Mouse (Mus musculus) right cerebral cortex, postnatal 36 days (tissue): Measurements from ENCODE around the gene Apobec3.
"Not testable (repeated sequence)": the region's sequence is repeated elsewhere in the genome, so short reads cannot be mapped to it uniquely, and the experiment has no call there.

Experiments
- DNase-seq, 2 experiments: peaks; one replicate each; pipeline ENCODE4 v3.0.0; 2022; ENCODE audit warnings: low spot score in 2 of 2, mixed read lengths in 1 of 2

The Apobec3 gene

DNA sequence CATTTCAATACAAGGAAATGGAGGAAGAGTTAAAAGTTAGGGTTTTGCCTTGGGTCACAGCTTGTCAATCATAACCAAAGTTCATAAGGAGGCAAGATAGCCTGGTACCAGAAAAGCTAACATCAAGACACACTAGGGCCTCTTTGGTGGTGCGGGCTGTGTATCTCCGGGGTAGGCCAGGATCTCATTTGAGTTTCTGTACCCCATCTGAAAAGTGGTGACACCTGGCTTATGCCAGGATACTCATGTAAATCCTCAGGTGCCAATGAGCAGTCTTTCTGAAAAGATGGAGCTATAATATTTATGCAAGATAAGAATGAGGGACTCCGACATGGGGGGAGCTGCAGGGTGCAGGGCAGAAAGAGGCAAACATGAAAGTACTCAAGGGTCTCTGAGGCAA is 36.9 kb downstream of the Apobec3 start:
- DNase-seq, result no peak

DNA sequence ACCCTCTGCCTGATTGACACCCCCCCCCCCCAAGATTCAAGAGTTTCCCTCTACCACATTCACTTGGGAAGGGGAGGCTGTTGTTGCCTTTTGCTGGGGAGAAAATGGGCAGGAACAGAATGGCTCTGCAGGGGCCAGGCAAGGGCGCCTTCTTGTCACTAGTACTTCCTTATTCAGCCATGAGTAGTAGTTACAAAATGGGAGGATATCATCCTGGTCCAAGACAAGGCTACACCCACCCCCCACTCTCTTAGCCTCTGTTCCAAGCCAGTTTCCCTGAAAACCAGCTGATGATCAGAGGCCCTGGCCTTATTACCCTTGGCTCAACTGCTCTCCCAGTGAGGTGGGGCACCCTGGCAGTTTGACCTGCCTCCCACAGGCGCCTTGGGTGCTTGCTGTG is 37.3 kb downstream of the Apobec3 start:
- no peak for DNase-seq

DNA sequence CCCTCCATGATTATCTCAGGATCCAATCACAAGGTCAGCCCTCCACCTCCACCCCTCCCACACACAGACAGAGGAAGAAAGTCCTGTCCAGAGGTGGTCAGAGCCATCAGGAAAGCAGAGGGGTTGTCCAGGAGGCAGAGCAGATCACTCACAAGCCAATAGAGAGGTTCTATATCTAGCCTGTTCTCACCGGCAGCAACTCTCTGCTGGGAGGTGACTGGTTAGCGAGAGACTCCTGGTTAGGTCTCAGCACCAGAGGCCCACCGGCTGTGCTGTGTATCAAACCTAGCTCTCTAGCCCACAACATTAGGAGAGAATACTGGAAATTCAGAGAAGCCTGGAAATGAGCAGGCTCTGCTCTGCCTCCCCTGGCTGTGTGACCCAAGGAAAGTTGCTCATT is 38.3 kb downstream of the Apobec3 start:
- DNase-seq, result no peak

DNA sequence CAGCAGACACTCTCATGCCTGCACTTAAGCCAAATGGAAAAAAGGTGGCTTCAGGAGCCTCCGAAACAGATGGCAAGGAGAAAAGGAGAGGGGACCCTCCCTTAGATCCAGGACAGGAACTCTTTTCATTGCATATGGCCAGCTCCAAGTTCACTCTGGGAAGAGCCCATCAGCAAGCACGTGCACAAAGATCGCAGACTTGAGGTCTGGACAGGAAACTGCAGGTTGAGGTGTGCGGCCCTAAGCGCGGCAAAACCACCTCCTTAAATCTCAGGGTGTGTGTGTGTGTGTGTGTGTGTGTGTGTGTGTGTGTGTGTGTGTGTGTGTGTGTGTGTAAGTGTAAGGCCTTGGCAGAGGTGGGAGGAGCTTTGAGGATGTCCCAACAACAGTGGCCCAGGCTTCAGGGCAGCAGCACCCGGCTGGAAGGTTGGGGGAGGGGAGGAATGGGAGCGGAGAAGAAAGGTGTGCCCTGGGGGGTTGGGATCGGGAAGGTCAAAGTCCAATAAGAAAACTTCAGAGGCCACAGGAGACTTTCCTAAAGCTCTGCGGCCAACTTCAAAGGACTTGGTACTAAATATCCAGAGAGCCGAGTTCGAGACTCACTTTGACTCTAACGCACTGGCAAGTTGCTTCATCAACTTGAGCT is 40.2 kb downstream of the Apobec3 start:
- DNase-seq, result no peak

DNA sequence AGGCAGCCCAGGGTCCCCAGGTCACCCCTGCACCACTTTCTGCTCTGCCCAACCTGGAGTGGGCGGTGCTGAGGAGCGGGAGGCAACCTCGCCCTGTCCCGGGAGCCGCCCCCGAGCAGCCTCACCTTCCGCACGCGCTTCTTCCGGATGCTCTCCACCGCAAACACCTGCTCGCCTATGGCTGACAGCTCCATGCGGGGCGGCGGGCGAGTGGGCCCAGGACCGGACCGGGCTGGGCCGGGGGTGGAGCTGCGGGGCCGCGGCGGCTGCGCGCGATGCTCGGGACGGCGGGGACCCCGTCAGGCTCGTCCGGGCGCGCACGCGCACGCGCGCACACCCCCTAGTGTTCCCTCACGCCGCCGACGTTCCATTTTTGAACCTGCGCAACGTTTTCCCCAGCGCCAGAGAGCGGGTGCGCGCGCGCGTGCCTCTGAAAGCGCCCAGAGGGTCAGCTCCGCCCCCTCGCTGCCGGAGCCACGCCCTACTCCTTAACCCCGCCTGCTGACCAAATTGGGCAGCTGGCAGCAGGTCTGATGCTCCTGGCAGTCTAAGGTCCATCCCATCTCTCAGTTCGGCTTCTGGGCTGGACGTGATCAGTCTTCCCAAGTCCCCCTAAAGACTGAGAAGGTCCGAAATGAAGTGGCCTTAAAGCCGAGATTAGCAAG is 41.0 kb downstream of the Apobec3 start:
- peak; percentile 85 to 87 for DNase-seq

DNA sequence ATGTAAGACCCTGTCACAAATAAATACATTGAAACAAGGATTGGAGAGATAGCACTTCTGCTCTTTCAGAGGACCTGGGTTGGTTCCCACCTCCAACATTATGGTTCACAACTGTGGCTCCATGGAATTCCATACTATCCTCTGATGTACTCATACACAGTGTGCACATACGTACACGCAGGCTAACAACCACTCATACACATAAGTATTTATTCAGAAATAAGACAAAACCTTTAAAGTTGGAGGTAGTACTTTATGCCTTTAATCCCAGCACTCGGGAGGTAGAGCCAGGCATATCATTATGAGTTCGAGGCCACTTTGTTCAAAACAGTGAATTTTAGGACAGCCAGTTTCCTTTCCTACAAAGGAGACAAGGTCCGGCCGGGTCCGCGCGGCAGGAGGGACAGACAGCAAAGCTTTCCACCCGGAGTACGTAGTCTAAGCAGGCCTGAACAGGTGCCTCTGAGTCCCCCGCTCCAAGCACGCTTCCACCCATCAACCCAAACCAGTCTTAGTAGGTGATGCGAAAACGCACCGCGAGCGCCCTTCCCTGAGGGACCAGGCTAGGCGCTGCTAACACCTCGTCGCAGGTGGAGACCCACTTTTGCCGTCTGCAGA is 41.7 kb downstream of the Apobec3 start:
- DNase-seq, result no peak

DNA sequence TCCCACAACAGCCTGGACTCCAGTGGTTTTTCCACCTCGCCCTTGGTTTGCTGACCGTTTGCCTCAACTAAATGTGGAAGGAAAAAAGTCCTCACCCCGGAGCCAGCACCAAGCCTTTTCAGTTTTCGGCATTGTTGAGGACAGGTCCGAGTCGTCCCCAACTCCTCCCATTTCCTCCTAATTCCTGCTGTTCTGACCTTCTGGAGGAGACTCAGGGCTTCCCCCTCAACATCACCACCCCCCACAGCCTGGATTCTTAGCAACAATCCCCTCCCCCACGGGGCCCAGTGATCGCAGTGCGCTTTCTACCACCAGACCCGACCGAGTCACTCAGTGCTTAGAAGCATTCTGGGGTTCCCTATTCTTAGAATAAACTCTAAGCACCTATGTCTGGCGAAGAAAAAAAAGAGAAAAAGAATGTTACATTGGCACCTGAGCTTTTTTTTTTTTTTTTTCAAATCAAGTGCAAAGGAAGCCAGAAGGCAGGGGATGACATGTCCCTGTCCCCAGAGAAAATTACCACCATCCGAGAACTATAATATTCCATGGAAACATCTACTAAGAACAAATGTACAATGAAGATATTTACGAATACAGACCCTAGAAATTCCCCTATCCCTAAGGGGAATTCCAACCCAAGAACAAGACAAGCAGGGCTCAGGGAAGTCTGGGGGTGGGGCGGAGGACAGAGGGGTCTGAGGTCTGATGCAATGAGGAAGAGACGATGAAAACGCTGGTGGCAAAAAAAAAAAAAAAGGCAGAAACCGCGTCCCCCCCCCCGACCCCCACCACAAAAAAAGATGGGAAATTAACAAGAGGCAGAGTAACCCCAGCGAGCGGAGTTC is 42.4 kb downstream of the Apobec3 start:
- no peak for DNase-seq

DNA sequence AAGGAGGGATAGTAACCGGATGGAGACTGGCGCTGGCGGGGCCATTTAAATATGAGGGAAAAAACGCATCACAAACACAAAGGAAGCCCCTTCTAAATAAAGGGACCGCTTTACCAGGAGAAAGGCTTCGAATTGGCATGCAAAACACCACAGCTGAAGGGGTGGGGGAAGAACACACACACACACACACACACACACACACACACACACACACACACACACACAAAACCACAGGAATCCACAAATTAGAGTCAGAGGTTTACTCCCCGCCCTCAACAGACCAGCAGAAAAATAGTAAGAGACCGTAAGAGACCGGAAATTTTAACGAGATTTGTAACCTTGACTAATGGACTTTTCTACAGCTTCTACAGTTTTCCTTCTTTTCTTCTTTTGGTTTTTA is 43.3 kb downstream of the Apobec3 start:
- no peak for DNase-seq

DNA sequence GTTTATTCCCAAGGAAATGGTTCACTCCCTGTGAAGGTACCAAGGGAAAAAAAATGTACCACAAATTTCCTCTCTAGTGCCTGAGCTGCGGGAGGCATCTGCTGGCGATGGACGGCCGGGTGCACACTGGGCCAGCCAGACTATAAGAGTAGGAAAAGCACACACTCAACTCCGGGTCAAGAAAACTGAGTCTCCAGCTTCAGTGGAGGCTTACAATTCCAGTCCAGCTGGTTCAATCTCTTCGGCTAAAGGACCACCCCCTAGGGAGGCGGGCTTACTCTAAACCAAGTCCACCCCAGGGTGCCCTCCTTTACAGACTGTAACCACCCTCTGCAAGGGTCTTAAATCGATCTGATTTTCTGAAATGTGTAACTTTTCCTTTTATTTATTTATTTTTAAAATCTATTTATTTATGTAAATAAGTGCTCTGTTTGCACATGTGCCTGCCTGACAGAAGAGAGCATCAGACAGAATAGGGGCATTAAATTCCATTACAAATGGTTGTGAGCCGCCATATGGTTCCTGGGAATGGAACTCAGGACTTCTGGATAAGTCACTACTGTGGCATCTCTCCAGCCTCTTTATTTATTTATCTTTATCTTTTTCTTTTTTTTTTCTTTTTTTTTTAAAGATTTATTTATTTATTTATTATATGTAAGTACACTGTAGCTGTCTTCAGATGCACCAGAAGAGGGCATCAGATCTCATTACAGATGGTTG is 44.4 kb downstream of the Apobec3 start:
- DNase-seq, result no peak

DNA sequence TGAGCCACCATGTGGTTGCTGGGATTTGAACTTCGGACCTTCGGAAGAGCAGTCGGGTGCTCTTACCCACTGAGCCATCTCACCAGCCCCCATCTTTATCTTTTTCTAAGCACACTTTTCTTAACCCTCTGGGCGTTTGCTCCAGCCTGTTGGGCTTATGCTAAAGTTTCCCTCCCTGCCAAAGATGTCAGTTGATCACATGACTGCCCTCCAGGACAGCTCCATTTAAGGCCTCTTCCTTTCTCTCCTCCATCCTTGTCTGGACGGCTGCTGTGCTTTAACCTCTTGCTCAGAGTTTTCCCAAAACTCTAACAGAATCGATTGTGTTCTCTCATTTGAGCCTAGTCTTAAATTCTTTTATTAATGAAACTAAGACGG is 44.9 kb downstream of the Apobec3 start:
- DNase-seq, result no peak

DNA sequence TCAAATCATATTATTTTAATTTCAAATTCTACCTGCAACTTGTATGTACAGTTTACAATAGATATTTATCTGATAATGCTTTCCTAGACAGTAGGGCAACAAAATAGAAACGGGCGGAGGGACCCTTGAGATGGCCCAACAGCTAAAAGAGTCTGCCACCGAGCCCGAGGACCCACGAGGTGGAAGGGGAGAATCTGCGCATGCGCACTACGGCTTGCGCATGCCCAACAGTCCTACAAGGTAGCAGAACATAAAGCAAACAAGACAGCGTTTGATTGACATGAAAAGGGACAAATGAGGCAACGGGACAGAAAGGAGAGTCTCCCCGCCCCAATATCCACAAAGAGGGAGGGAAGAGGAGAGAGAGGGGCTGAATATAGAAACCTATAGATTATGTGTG is 47.6 kb downstream of the Apobec3 start:
- no peak for DNase-seq

DNA sequence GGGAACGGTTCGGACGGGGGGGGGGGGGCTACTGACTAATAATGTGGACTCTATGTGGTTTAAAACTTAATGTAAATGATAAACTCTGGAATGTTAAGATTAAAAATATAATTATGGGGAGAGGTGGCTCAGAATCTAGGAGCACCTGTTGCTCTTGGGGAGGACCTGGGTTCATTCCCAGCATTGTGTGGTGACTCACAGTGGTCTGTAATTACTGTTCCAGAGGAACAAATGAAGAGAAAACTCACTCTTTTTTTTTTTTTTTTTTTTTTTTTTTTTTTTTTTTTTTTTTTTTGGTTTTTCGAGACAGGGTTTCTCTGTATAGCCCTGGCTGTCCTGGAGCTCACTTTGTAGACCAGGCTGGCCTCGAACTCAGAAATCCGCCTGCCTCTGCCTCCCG is 48.0 kb downstream of the Apobec3 start:
- DNase-seq, result not testable (repeated sequence)

DNA sequence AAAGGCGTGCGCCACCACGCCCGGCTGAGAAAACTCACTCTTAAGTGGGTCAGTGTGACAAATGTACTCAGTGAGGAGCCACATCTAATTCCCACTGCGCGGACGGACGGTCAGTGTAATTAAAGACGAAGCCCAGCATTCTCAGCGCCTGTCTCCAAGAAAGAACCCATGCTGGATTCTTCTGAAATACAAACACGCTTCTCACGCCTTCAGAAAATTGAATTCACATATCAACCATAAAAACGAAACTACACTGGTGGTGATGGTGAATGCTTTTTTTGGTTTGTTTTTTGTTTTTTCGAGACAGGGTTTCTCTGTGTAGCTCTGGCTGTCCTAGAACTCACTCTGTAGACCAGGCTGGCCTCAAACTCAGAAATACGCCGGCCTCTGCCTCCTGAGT is 48.5 kb downstream of the Apobec3 start:
- no peak for DNase-seq

DNA sequence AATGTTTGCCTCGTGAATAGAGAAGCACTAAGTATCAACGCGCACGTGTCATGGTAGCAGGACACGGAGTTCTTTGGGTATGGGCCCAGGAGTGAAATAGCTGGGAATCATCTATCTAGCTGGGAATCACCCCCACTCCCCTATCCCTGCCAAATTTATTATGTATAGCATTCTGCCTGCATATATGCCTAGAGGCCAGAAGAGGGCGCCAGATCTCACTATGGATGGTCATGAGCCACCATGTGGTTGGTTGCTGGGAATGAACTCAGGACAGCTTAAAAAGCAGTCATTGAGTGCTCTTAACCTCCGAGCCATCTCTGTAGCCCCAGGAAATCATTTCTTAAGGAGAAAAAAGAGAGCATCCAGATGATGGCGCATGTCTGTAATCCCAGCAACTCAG is 49.5 kb downstream of the Apobec3 start:
- no peak for DNase-seq

DNA sequence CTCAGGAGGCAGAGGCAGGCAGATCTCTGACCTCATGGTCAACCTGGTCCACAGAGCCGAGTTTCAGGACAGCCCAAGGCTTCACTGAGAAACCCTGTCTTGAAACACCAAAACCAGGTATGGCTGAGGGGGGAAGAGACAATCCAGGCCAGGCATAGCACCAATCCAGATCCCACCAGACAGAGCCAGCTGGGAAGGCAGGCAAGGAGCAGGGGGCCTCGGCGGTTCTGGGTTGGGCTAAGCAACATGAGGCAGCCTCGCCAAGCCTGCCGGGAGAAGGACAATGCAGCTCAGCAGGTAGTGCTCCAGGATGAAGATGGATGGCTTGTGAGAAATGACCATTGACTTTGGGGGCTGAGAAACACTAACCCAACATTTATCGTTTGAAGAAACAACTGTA is 51.1 kb downstream of the Apobec3 start:
- DNase-seq, result no peak

DNA sequence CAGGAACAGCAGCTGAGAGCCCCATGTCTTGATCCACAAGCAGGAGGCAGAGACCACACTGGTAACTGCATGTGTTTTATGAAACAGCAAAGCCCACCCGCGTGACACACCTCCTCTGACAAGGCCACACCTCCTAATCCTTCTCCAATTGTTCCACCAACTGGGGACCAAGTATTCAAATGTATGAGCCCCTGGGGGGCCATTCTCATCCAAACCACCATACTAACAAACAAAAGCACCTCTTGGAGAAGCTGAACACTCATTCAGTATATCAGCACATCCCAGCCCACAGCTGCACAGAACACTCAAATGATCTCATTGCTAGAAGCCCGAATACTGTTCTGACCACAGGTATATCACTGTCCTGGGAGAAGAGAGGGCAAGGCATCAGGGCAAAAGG is 52.1 kb downstream of the Apobec3 start:
- no peak for DNase-seq

DNA sequence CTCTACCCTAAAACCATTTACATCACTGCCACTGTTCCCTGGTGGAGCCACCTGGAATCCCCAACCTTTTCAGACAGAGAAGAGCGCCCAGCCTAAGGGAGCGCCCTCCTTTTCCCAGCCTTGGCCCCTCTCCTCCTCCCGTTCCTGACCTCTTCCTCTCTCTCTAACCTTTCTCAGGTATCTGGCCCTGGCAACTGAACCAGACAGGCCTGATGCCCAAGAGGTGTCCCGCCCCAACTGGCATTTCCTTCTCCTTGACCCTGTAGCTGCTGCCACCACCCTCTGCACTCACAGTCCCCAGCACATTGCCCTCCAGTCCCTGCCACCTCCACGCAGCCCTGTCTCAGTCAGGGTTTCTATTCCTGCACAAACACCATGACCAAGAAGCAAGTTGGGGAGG is 53.5 kb downstream of the Apobec3 start:
- no peak for DNase-seq

DNA sequence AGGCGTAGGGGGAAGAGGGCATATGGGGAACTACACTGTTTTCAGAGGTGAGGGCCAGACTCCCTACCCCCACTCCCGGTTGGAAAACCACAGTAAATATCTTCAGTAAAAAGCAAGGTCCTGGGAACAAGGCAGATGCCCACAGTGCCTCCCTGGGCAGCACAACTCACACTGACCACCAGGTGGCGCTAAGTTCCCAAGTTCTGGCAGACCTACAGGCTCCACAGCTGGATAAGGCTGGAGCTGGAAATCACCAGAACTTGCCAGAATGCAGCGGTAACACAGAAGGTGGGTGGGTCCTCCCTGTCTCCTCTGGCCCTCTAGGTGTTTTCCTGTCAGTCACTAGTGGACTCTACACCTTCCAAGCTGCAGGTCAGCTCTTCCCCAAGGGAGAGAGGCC is 54.6 kb downstream of the Apobec3 start:
- peak; percentile 74 to 76 for DNase-seq

DNA sequence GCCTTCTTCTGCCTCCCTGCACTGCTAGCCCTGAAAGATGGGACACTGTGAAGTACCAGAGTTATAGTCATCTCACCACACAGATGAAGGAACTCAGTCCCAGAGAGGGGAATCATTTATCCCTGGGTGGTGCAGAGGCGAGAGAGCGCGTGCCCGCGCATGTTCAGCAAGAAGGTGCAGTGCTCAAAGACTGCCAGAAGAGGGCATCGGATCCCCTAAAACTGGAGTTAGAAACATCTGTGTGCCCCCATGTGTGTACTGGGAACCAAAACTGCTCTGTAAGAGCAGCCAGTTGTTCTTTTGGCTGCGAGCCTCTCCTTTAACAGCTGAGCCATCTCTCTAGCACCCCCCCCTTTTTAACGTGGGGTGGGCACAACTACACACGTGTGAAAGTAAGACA is 55.3 kb downstream of the Apobec3 start:
- no peak for DNase-seq

DNA sequence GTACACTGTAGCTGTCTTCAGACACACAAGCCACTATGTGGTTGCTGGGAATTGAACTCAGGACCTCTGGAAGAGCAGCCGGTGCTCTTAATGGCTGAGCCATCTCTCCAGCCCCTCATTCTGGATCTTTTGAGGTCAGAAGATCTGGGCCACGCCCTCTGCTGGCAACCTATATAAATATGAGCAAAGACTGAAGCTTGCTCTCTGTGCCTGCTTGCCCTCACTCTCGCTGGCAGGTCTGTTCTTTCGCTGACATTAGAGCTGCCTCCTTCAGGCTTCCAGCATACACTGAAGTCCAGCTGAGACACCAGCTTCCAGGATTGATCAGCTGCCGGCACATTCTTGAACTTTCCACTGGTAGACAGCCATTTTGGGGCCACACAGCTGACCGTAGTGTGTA is 56.2 kb downstream of the Apobec3 start:
- no peak for DNase-seq

DNA sequence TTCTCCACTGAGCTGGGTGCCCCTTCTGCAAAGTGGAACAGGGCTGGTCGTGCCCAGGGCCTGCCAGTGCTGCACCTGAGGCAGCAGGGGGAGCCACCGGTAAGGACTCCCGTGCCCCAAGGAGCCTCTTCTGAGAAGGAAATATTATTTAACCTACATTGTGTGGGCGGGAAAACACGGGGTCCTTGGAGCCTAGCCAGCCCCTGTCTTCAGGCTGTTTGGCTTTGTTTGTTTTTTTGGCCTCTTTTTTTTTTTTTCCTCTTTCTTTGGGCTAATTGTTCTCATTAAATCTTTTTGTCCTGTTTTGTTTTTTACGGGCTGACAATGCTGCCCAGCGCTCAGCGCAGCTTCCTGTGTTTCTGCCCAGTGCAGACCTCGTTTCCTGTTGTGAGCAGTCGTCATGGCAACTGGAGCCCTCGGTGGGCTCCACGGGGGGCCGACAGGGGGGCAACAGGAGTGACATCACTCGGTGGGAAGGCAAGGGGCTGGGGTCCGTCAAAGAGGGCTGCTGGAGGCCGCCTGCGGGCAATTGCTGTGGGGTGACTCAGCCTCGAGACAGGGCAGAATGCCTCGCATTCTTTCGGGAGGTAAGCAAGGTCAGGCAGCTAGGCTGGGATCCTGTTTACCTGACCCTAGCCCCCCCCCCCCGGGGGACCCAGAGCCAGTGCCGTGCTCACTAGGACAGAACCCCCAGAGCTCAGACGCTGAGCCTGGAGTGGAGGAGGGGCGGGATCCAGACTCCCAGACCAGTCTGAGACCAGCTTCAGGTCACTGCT is 59.0 kb downstream of the Apobec3 start:
- DNase-seq, result no peak
